Mouse (Mus musculus) small intestine, adult 2 months (tissue): ENCODE results near the gene Cckbr.
A peak's percentile ranks its signal among the peaks of the same experiment; 100 is the strongest.
"Not testable (repeated sequence)": the region's sequence is repeated elsewhere in the genome, so short reads cannot be mapped to it uniquely, and the experiment has no call there.

Source experiments
- CTCF ChIP-seq: fragments of 200-500 bp; IDR thresholded peaks from 2 replicates; pipeline ENCODE4 v1.5.1; 2012; ENCODE audit warnings: low read depth, mild to moderate bottlenecking, control low read depth, inconsistent platforms, low read length, moderate library complexity, mixed read lengths; ENCODE audit not compliant: insufficient replicate concordance, insufficient read length; ENCODE audit errors: extremely low read depth
- POLR2A ChIP-seq: fragments of 200-500 bp; IDR thresholded peaks from 2 replicates; pipeline ENCODE4 v1.6.1; 2012; ENCODE audit warnings: low read depth, mild to moderate bottlenecking, control low read depth, inconsistent platforms, low read length, moderate library complexity

DNA sequence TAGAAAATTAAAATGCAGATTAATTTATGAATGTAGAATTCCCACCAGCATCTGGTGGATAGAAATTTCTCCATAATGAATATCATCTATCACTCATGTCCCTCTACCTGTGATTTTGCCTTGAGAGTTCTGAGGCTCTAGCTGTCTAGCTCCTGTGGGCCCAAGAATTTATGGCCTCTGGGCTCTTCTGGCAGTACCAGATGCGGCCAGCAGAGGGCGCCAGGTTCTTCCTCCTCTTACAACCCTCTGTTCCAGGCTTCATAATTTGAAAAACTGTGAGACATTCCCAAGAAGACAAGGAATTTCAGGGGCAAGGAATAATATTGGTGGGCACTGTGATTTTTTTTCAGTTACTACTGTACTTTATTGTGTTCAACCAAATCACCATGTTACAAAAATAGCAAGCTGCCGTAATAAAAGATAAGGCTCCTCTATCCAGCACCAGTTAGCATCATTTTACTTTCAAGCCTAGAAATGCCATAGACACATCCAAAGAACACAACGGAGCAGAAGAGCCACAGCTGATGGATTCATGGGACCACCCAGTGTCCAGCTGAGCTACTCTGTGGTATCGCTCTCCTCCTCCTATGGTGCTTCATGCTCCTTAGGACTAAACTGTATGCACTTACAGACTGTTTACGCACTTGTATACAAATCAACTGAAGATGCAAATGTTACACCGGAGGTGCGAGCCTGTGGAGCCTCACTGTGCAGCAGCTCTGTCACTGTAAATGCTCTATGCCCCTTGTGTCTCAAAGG lies 13.5 kb upstream of the Cckbr start:
- TF ChIP-seq CTCF, result peak; percentile 95; the same call in 1 of the 2 replicates
- not testable (repeated sequence) for TF ChIP-seq POLR2A
